Mouse (Mus musculus) forebrain, embryonic 16.5 days (tissue): ENCODE measurements around the gene Wdpcp. TPM values are rescaled to one million over a fixed set of nuclear protein-coding genes. Genes with fewer than 3 reads are reported as not detected.
A peak's percentile ranks its signal among the peaks of the same experiment; 100 is the strongest.

ENCODE experiments used
- ATAC-seq: fragments of 200-750 bp; cut with Nextera tagmentation; 2 replicates; pipeline ENCODE4 v1.8.0; 2017; ENCODE audit warnings: mild to moderate bottlenecking, moderate library complexity
- H3K27ac ChIP-seq: fragments of 300-500 bp; sonication (generic); 2 replicates; pipeline ENCODE4 v1.5.1; 2014; ENCODE audit warnings: low read length, control low read depth
- H3K27me3 ChIP-seq: fragments of 300-500 bp; sonication (generic); replicated peaks from 2 replicates; pipeline ENCODE4 v1.6.1; 2014; ENCODE audit warnings: low read length; ENCODE audit not compliant: control insufficient read depth, insufficient read depth
- H3K36me3 ChIP-seq: fragments of 300-500 bp; sonication (generic); 2 replicates; pipeline ENCODE4 v1.6.1; 2014; ENCODE audit not compliant: control insufficient read depth, insufficient read depth
- H3K4me1 ChIP-seq: fragments of 300-500 bp; sonication (generic); replicated peaks from 2 replicates; pipeline ENCODE4 v1.6.1; 2014; ENCODE audit warnings: low read length; ENCODE audit not compliant: control insufficient read depth, insufficient read depth
- H3K4me2 ChIP-seq: fragments of 300-500 bp; sonication (generic); 2 replicates; pipeline ENCODE4 v1.6.1; 2014; ENCODE audit warnings: mild to moderate bottlenecking, low read length, control low read depth
- H3K4me3 ChIP-seq: fragments of 300-500 bp; sonication (generic); replicated peaks from 2 replicates; pipeline ENCODE4 v1.5.1; 2014; ENCODE audit warnings: mild to moderate bottlenecking, low read length, control low read depth
- H3K9ac ChIP-seq: fragments of 300-500 bp; sonication (generic); replicated peaks from 2 replicates; pipeline ENCODE4 v1.6.1; 2014; ENCODE audit warnings: low read depth, low read length, control low read depth
- H3K9me3 ChIP-seq: fragments of 300-500 bp; sonication (generic); 2 replicates; pipeline ENCODE4 v1.6.1; 2016; ENCODE audit warnings: low read length; ENCODE audit not compliant: control insufficient read depth
- WGBS: fragments of 180-500 bp; shearing (Covaris S2); extraction: QIAGEN DNeasy Blood & Tissue Kit; methylation state at CpG from one replicate; pipeline ENCODE4 v1.1.7; 2014; 5-methylcytosine and 5-hydroxymethylcytosine counted together
- polyA plus RNA-seq: library from polyadenylated mRNA; unstranded; fragments of >200 nt; fragmentation: Nextera tagmentation; extraction: Ambion mirVana; gene quantifications from 2 replicates; pipeline ENCODE4 v1.2.1, GENCODE M21; 2015

Wdpcp gene
- polyA plus RNA-seq, 1 experiment from 2014 or later = 12.0 TPM

DNA sequence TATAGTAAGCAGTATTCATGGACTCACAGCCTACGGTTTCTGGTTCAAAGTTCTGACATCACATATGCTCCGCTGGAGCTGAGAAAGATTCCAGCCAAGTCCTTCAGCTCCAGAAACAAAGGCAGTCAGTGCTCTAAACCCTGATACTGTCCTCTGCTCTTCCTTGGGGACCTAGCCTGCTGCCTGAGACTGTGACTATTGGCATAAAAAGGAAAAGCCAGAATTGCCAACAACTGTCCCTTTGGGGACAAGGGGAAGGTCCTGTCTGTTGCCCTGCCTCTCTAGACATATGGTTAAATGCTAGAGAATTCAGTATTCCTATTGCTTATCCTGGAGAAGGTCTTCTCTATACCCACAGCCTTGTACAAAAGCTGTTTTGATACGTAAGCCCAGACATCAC lies 252.9 kb downstream of the Wdpcp start:
- H3K27me3 ChIP-seq = no peaks in the 10 kb centered on the region
- H3K4me1 ChIP-seq = no peaks in the 10 kb centered on the region
- no peaks in the 10 kb centered on the region for H3K36me3 ChIP-seq
- H3K9me3 ChIP-seq = no peaks in the 10 kb centered on the region
- H3K4me2 ChIP-seq = no peak overlapping the region
- WGBS = 90% methylated on average over 3 of the region's 3 CpGs
- H3K4me3 ChIP-seq = no peak overlapping the region
- H3K9ac ChIP-seq = no peak overlapping the region
- ATAC-seq = no peak
- no peak overlapping the region for H3K27ac ChIP-seq

DNA sequence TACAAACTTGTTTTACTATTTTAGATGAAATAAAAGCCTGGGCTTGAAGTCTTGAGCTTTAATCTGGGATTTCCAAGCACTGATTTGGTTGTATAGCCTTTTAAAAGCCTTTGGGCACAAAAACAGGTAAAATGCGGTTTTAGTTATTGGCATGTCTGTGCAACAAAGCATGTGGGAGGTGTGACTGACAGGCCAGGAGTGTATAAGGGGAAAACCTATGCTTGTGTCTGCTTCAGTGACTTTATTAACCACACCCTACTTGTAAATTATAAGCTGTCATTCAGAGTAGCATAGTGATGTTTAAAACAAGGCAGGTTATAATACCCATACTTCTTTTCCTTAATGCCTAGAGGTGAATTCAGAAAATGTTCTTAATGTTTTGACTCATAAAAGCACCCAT lies 254.5 kb downstream of the Wdpcp start:
- Histone ChIP-seq H3K27ac (no peak overlapping the region), H3K4me1 (no peaks in the 10 kb centered on the region), H3K27me3 (no peaks in the 10 kb centered on the region), H3K9me3 (no peaks in the 10 kb centered on the region), H3K4me2 (no peak overlapping the region), H3K4me3 (no peak overlapping the region), H3K9ac (no peak overlapping the region), H3K36me3 (no peaks in the 10 kb centered on the region)
- 42% methylated on average over 1 of the region's 1 CpGs for WGBS
- ATAC-seq = no peak

DNA sequence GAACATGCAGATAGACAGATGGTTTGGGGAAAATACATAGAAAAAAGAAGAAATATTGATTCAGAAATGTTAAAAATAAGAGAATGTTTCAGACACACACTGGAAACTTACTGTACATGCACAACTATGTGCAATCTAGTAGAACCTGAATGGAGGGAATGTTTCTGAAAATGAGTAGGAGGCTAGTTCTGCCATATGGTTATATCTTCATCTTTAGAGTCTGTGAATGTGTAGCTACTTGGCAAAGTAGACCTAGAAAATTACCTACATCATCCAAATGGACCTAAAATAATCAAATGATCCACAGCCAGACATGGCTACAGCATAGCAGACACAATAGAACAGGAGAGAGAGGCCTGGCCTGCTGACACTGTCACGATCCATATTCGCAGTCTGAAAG lies 275.0 kb downstream of the Wdpcp start:
- H3K4me2 ChIP-seq = no peak overlapping the region
- no peak overlapping the region for H3K27ac ChIP-seq
- no peak overlapping the region for H3K9ac ChIP-seq
- H3K4me1 ChIP-seq = no peaks in the 10 kb centered on the region
- H3K9me3 ChIP-seq = no peaks in the 10 kb centered on the region
- H3K4me3 ChIP-seq = no peak overlapping the region
- 86% methylated on average over 2 of the region's 2 CpGs for WGBS
- no peaks in the 10 kb centered on the region for H3K36me3 ChIP-seq
- ATAC-seq = no peak
- H3K27me3 ChIP-seq = no peaks in the 10 kb centered on the region

GRCm38 (mm10) chr11:21864000-21864399 lies 292.0 kb downstream of the Wdpcp start:
- Histone ChIP-seq H3K4me2 (no peak overlapping the region), H3K9me3 (no peaks in the 10 kb centered on the region), H3K27ac (no peak overlapping the region), H3K27me3 (no peaks in the 10 kb centered on the region), H3K36me3 (no peaks in the 10 kb centered on the region), H3K9ac (no peak overlapping the region), H3K4me1 (peaks cover 6% of the 10 kb centered on the region; the same call in 1 of the 2 replicates), H3K4me3 (no peak overlapping the region)
- WGBS = 20% methylated on average over 6 of the region's 6 CpGs
- ATAC-seq = peak; percentile 63

GRCm38 (mm10) chr11:21864516-21864915 lies 292.5 kb downstream of the Wdpcp start:
- Histone ChIP-seq H3K4me1 (peaks cover 6% of the 10 kb centered on the region; the same call in 1 of the 2 replicates), H3K4me2 (no peak overlapping the region), H3K27me3 (no peaks in the 10 kb centered on the region), H3K36me3 (no peaks in the 10 kb centered on the region), H3K9me3 (no peaks in the 10 kb centered on the region), H3K4me3 (no peak overlapping the region), H3K9ac (no peak overlapping the region), H3K27ac (no peak overlapping the region)
- WGBS = 25% methylated on average over 6 of the region's 6 CpGs
- no peak for ATAC-seq

GRCm38 (mm10) chr11:21868675-21869074 lies 296.6 kb downstream of the Wdpcp start:
- Histone ChIP-seq H3K4me2 (no peak overlapping the region), H3K27ac (no peak overlapping the region), H3K27me3 (no peaks in the 10 kb centered on the region), H3K9ac (no peak overlapping the region), H3K4me1 (peaks cover 6% of the 10 kb centered on the region; the same call in 1 of the 2 replicates), H3K4me3 (no peak overlapping the region), H3K36me3 (no peaks in the 10 kb centered on the region), H3K9me3 (no peaks in the 10 kb centered on the region)
- ATAC-seq = no peak
- WGBS = 63% methylated on average over 3 of the region's 3 CpGs

- 61% methylated on average over 1 of the region's 1 CpGs for WGBS
- H3K9ac ChIP-seq = no peak overlapping the region
- no peak overlapping the region for H3K27ac ChIP-seq
- no peaks in the 10 kb centered on the region for H3K36me3 ChIP-seq
- no peaks in the 10 kb centered on the region for H3K27me3 ChIP-seq
- no peaks in the 10 kb centered on the region for H3K9me3 ChIP-seq
- no peaks in the 10 kb centered on the region for H3K4me1 ChIP-seq
- no peak overlapping the region for H3K4me3 ChIP-seq
- no peak overlapping the region for H3K4me2 ChIP-seq
- ATAC-seq = peak; percentile 92
Measured at GRCm38 (mm10) chr11:21870863-21871262, 298.8 kb downstream of the Wdpcp start.

DNA sequence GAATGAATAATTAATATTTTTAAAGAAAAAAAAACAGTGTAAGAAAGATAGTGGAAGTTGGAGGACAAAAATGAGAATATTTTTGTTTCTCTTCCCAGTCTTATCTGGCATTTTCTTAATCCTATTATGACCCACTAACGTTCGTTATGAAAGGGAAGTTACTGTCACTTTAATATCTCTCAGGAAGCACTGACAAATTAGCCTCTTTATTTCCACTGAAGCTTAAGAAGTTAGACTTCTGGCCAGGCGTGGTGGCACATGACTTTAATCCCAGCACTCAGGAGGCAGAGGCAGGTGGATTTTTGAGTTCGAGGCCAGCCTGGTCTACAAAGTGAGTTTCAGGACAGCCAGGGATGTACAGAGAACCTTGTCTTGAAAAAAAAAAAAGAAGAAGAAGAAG lies 299.7 kb downstream of the Wdpcp start:
- 67% methylated on average over 4 of the region's 4 CpGs for WGBS
- no peaks in the 10 kb centered on the region for H3K4me1 ChIP-seq
- H3K27ac ChIP-seq = no peak overlapping the region

GRCm38 (mm10) chr11:21875077-21875476 lies 303.0 kb downstream of the Wdpcp start:
- no peak overlapping the region for H3K4me3 ChIP-seq
- no peaks in the 10 kb centered on the region for H3K27me3 ChIP-seq
- no peak for ATAC-seq
- no peaks in the 10 kb centered on the region for H3K36me3 ChIP-seq
- H3K9me3 ChIP-seq = 0 out of 2 replicates have a peak, but pooled peaks cover 2% of the 10 kb centered on the region
- no peaks in the 10 kb centered on the region for H3K4me1 ChIP-seq
- 72% methylated on average over 2 of the region's 2 CpGs for WGBS
- H3K27ac ChIP-seq = no peak overlapping the region
- no peak overlapping the region for H3K9ac ChIP-seq
- no peak overlapping the region for H3K4me2 ChIP-seq

More for the DNA sequence above, 299.7 kb downstream of the Wdpcp start:
- H3K4me3 ChIP-seq = no peak overlapping the region
- no peak overlapping the region for H3K9ac ChIP-seq
- H3K9me3 ChIP-seq = no peaks in the 10 kb centered on the region
- ATAC-seq = no peak
- no peaks in the 10 kb centered on the region for H3K27me3 ChIP-seq
- H3K4me2 ChIP-seq = no peak overlapping the region
- no peaks in the 10 kb centered on the region for H3K36me3 ChIP-seq

DNA sequence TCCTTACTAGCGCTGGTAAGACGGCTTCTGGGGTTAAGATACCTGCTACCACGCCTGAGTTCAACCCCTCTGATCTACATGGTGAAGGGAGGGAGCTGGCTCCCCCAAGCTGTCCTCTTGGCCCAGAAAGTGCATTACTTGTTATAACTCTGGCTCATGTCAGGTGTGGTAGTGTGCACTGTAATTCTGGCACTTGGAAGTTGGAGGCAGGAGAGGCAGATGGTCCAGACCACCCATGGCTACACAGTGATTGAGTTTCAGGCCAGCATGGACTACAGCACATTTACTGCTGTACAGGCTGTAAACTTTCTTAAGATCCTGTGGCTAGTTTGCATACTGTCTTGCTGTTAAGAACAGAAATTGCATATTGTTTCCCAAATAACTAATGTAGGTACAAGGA lies 322.7 kb downstream of the Wdpcp start:
- H3K4me2 ChIP-seq = no peak overlapping the region
- H3K27me3 ChIP-seq = no peaks in the 10 kb centered on the region
- no peak overlapping the region for H3K9ac ChIP-seq
- no peaks in the 10 kb centered on the region for H3K9me3 ChIP-seq
- 86% methylated on average over 3 of the region's 3 CpGs for WGBS
- no peak overlapping the region for H3K27ac ChIP-seq
- no peak for ATAC-seq
- H3K4me1 ChIP-seq = no peaks in the 10 kb centered on the region
- H3K36me3 ChIP-seq = no peaks in the 10 kb centered on the region
- no peak overlapping the region for H3K4me3 ChIP-seq
